Mouse (Mus musculus) midbrain, embryonic 15.5 days (tissue): ENCODE results near the gene Ak8. TPM values are rescaled to one million over a fixed set of nuclear protein-coding genes. Genes with fewer than 3 reads are reported as not detected.

Source experiments
- ATAC-seq: fragments of 200-750 bp; cut with Nextera tagmentation; replicated peaks from 2 replicates; pipeline ENCODE4 v1.8.0; 2017; ENCODE audit warnings: moderate TSS enrichment
- H3K27ac ChIP-seq: fragments of 300-500 bp; sonication (generic); 2 replicates; pipeline ENCODE4 v1.5.1; 2015; ENCODE audit warnings: mild to moderate bottlenecking, inconsistent platforms
- H3K27me3 ChIP-seq: fragments of 300-500 bp; sonication (generic); replicated peaks from 2 replicates; pipeline ENCODE4 v1.6.1; 2015; ENCODE audit warnings: inconsistent platforms
- H3K36me3 ChIP-seq: fragments of 300-500 bp; sonication (generic); replicated peaks from 2 replicates; pipeline ENCODE4 v1.6.1; 2015; ENCODE audit warnings: inconsistent platforms
- H3K4me1 ChIP-seq: fragments of 300-500 bp; sonication (generic); 2 replicates; pipeline ENCODE4 v1.6.1; 2015; ENCODE audit warnings: inconsistent platforms
- H3K4me2 ChIP-seq: fragments of 300-500 bp; sonication (generic); 2 replicates; pipeline ENCODE4 v1.6.1; 2015; ENCODE audit warnings: inconsistent platforms, mild to moderate bottlenecking, moderate library complexity
- H3K4me3 ChIP-seq: fragments of 300-500 bp; sonication (generic); 2 replicates; pipeline ENCODE4 v1.5.1; 2015; ENCODE audit warnings: mild to moderate bottlenecking, inconsistent platforms
- H3K9ac ChIP-seq: fragments of 300-500 bp; sonication (generic); 2 replicates; pipeline ENCODE4 v1.6.1; 2015; ENCODE audit warnings: mild to moderate bottlenecking, inconsistent platforms
- H3K9me3 ChIP-seq: fragments of 300-500 bp; sonication (generic); 2 replicates; pipeline ENCODE4 v1.6.1; 2016; ENCODE audit warnings: inconsistent platforms
- WGBS: fragments of 180-500 bp; shearing (Covaris S2); methylation state at CpG from one replicate; pipeline ENCODE4 v1.1.7; 2015; ENCODE audit warnings: mixed read lengths; 5-methylcytosine and 5-hydroxymethylcytosine counted together
- polyA plus RNA-seq: library from polyadenylated mRNA; unstranded; fragments of >200 nt; fragmentation: Nextera tagmentation; extraction: Ambion mirVana; gene quantifications from 2 replicates; pipeline ENCODE4 v1.2.1, GENCODE M21; 2015

The Ak8 gene
- polyA plus RNA-seq, 1 experiment from 2014 or later = 4.1 TPM

- no peak overlapping the region for H3K27ac ChIP-seq
- no peak overlapping the region for H3K9ac ChIP-seq
- no peaks in the 10 kb centered on the region for H3K36me3 ChIP-seq
- WGBS = 79% methylated on average over 15 of the region's 15 CpGs
- H3K27me3 ChIP-seq = peaks cover 13% of the 10 kb centered on the region
- ATAC-seq = no peak
- H3K4me2 ChIP-seq = no peak overlapping the region
- H3K4me1 ChIP-seq = peaks cover 31% of the 10 kb centered on the region
- no peak overlapping the region for H3K4me3 ChIP-seq
- H3K9me3 ChIP-seq = no peaks in the 10 kb centered on the region
Observed at GRCm38 (mm10) chr2:28746682-28747332, 46.8 kb downstream of the Ak8 start.

- no peak for ATAC-seq
- no peak overlapping the region for H3K27ac ChIP-seq
- H3K36me3 ChIP-seq = no peaks in the 10 kb centered on the region
- H3K9me3 ChIP-seq = no peaks in the 10 kb centered on the region
- H3K4me2 ChIP-seq = no peak overlapping the region
- H3K4me3 ChIP-seq = no peak overlapping the region
- WGBS = 90% methylated on average over 2 of the region's 2 CpGs
- H3K9ac ChIP-seq = no peak overlapping the region
- peaks cover 13% of the 10 kb centered on the region for H3K27me3 ChIP-seq
- H3K4me1 ChIP-seq = peaks cover 34% of the 10 kb centered on the region
Observed at GRCm38 (mm10) chr2:28747705-28748104, 47.7 kb downstream of the Ak8 start.

DNA sequence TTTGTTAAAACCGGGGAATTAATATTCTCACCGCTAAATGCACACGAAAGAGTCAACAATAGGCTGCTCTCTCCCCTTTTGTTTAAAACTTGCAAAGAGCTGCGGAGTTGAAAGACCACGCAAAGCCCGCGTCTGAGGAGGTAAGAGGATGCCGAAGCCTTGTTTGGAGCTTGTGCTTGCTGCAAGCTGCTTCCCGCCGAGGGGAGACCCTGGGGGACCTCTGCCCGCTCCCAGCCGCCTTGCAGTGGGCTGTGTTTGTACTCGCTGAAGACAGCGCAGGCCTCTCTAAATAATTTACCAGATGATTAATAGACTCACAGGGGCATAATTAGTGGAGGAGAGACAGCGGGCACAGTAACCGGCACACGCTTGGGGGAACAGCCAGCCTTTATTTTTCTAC lies 51.2 kb downstream of the Ak8 start:
- under 1% methylated on average over 17 of the region's 17 CpGs for WGBS
- peak overlapping the region; percentile 20; the same call in 1 of the 2 replicates for H3K9ac ChIP-seq
- H3K4me1 ChIP-seq = peaks cover 44% of the 10 kb centered on the region
- ATAC-seq = peak; percentile 68
- no peaks in the 10 kb centered on the region for H3K36me3 ChIP-seq
- H3K4me2 ChIP-seq = peak overlapping the region; percentile 54
- no peaks in the 10 kb centered on the region for H3K9me3 ChIP-seq
- H3K4me3 ChIP-seq = peak overlapping the region; percentile 29
- peak overlapping the region; percentile 73 for H3K27ac ChIP-seq
- peaks cover 34% of the 10 kb centered on the region for H3K27me3 ChIP-seq

DNA sequence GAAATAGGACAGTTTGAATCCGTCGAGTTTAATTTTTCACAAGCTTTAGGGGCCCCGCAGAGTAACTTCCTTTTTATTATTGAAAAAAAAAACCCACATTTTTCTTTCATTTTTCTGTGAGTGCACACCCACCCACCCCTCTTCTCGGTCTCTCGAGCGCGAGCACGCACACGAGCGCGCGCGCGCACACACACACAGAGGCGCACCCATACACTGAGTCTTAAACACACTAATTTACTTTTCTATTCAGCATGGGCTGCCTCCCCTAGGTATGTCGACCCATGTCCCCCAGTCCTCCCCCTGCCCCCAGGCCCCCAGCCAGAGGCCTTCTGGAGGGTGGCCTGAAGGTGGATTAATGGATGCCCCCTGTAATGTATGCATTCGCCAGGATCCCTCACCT lies 51.7 kb downstream of the Ak8 start:
- Histone ChIP-seq H3K27ac (peak overlapping the region; percentile 61), H3K9me3 (no peaks in the 10 kb centered on the region), H3K27me3 (peaks cover 34% of the 10 kb centered on the region), H3K36me3 (no peaks in the 10 kb centered on the region), H3K9ac (peak overlapping the region; percentile 20; the same call in 1 of the 2 replicates), H3K4me2 (peak overlapping the region; percentile 54), H3K4me1 (peaks cover 44% of the 10 kb centered on the region), H3K4me3 (peak overlapping the region; percentile 29)
- ATAC-seq = peak; percentile 32; the same call in 1 of the 2 replicates
- WGBS = 11% methylated on average over 17 of the region's 17 CpGs

- Histone ChIP-seq H3K4me3 (no peak overlapping the region), H3K9ac (peak overlapping the region; percentile 10; the same call in 1 of the 2 replicates), H3K9me3 (no peaks in the 10 kb centered on the region), H3K4me2 (no peak overlapping the region), H3K36me3 (no peaks in the 10 kb centered on the region), H3K27ac (0 out of 2 replicates have a peak overlapping the region, but pooled peaks have one; percentile 41), H3K27me3 (peaks cover 37% of the 10 kb centered on the region), H3K4me1 (peaks cover 44% of the 10 kb centered on the region)
- WGBS = 43% methylated on average over 8 of the region's 8 CpGs
- ATAC-seq = no peak
Observed at GRCm38 (mm10) chr2:28752388-28752787, 52.4 kb downstream of the Ak8 start.

DNA sequence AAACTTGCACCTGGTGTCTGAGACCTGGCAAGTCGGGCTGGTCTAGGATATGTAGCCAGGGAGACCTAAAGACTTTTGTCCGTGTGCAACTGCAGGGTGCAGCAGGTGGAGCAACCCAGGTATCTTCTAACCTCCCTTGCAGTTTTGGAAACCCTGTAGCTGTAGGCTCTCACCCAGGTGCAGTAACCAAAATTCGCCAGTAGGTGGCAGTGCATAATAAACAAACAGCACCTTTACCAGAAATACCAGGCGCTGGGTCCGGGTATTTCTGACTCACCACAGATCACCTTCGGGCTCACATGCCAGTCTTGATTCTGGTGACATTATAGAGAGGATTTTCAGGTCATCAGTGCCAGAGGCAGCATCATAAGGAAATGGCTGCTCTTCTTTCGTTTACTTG lies 55.5 kb downstream of the Ak8 start:
- no peak overlapping the region; the same call in 1 of the 2 replicates for H3K9ac ChIP-seq
- ATAC-seq = no peak
- H3K36me3 ChIP-seq = no peaks in the 10 kb centered on the region
- WGBS = 3% methylated on average over 7 of the region's 7 CpGs
- peaks cover 31% of the 10 kb centered on the region for H3K27me3 ChIP-seq
- H3K4me3 ChIP-seq = no peak overlapping the region
- H3K4me2 ChIP-seq = peak overlapping the region; percentile 15; the same call in 1 of the 2 replicates
- peaks cover 32% of the 10 kb centered on the region for H3K4me1 ChIP-seq
- H3K9me3 ChIP-seq = no peaks in the 10 kb centered on the region
- no peak overlapping the region for H3K27ac ChIP-seq

DNA sequence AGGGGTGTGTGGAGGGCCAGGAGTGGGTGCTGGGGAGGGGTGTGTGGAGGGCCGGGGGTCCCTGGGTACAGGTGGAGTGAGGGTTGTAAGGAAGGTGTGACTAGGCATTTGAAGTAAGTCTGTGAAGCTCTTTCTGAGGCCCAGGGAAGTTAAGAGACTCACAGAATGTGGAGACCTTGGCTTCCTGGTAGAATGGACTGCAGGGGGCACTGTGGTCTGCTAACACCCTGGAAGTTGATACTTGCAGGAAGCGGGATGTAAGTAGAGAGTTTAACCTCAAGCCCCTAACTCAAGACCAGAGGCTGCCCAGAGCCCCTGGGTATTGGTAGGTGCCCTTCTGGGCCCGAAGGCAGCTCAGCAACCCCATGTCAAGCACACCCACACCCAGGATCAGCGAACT lies 56.2 kb downstream of the Ak8 start:
- H3K36me3 ChIP-seq = no peaks in the 10 kb centered on the region
- no peak overlapping the region for H3K4me3 ChIP-seq
- ATAC-seq = no peak
- H3K9ac ChIP-seq = no peak overlapping the region
- no peak overlapping the region for H3K27ac ChIP-seq
- 49% methylated on average over 4 of the region's 4 CpGs for WGBS
- H3K9me3 ChIP-seq = no peaks in the 10 kb centered on the region
- no peak overlapping the region for H3K4me2 ChIP-seq
- H3K4me1 ChIP-seq = peaks cover 25% of the 10 kb centered on the region
- peaks cover 28% of the 10 kb centered on the region for H3K27me3 ChIP-seq

DNA sequence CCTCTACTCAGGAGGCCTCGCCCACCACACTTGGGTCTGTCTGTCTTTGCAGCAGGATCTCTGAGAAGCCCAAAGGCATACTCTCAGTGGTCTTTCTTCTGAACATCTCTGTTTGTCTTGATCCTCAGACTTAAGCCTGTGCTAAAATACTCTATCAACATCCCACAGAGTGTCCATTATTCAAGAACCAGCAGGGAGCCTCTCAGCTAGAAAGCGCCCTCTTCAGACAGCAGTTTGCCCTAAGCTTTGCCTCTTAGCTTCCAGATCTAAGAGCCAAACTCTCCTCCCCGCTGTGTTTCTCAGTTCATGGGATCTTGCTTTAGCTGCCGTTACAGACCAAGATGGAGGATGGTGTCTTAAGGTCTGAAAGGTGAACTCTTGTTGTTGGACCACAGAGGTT lies 59.5 kb downstream of the Ak8 start:
- no peak for ATAC-seq
- 18% methylated on average over 4 of the region's 4 CpGs for WGBS
- H3K36me3 ChIP-seq = no peaks in the 10 kb centered on the region
- H3K27ac ChIP-seq = no peak overlapping the region
- no peak overlapping the region for H3K4me3 ChIP-seq
- H3K27me3 ChIP-seq = peaks cover 18% of the 10 kb centered on the region; the same call in 1 of the 2 replicates
- H3K9ac ChIP-seq = no peak overlapping the region
- H3K9me3 ChIP-seq = no peaks in the 10 kb centered on the region
- peaks cover 5% of the 10 kb centered on the region for H3K4me1 ChIP-seq
- H3K4me2 ChIP-seq = no peak overlapping the region

DNA sequence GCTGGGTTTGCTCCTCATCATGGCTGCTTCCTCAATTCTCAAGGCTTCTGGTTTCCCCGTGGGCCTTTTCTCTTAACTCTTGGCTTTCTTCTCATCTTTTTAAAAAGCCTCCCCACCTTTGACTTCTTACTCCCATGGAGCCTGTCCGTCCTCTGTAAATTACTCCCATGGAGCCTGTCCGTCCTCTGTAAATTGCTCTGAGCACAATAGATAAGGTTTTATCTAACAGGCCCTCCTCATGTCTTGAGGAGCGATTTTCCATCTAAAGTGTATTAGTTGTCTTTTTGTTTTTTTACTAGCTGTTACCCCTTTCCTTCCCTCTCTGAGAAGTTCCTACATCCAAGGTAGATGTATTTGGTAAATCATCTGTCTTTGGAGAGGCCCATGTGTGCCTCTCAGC lies 66.6 kb downstream of the Ak8 start:
- Histone ChIP-seq H3K9me3 (no peaks in the 10 kb centered on the region), H3K27me3 (no peaks in the 10 kb centered on the region), H3K36me3 (no peaks in the 10 kb centered on the region), H3K9ac (no peak overlapping the region), H3K27ac (no peak overlapping the region), H3K4me1 (peaks cover 9% of the 10 kb centered on the region), H3K4me3 (no peak overlapping the region), H3K4me2 (no peak overlapping the region)
- ATAC-seq = no peak
- WGBS = 86% methylated on average over 4 of the region's 4 CpGs

DNA sequence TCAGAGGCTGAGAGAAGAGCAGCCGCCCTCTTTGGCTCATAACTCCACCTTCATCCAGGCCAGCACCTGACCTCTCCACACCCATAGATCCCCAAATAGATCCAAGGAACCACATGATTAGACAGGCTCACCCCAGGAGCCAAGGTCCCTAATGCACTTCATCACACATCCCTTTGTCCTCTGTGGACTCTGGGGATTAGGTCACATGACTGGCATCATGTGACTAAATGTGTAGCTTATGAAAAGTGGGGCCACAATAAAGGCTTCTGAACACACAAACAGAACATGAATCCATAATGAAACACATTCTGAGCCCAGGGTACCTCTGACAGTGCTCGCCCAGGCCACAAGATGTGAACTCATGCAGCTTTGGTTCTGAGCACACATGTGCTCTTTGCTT lies 67.1 kb downstream of the Ak8 start:
- whole genome bisulfite sequencing = 89% methylated on average over 2 of the region's 2 CpGs
- Histone ChIP-seq H3K9ac (no peak overlapping the region), H3K27me3 (no peaks in the 10 kb centered on the region), H3K27ac (no peak overlapping the region), H3K4me1 (peaks cover 9% of the 10 kb centered on the region), H3K9me3 (no peaks in the 10 kb centered on the region), H3K4me3 (no peak overlapping the region), H3K4me2 (no peak overlapping the region), H3K36me3 (no peaks in the 10 kb centered on the region)
- no peak for ATAC-seq

GRCm38 (mm10) chr2:28770697-28771096 lies 70.7 kb downstream of the Ak8 start:
- Histone ChIP-seq H3K4me1 (peaks cover 13% of the 10 kb centered on the region), H3K36me3 (no peaks in the 10 kb centered on the region), H3K9ac (no peak overlapping the region), H3K4me2 (no peak overlapping the region), H3K9me3 (no peaks in the 10 kb centered on the region), H3K4me3 (no peak overlapping the region), H3K27me3 (0 out of 2 replicates have a peak, but pooled peaks cover 3% of the 10 kb centered on the region), H3K27ac (no peak overlapping the region)
- WGBS = 49% methylated on average over 5 of the region's 5 CpGs
- ATAC-seq = no peak

GRCm38 (mm10) chr2:28774073-28774472 lies 74.1 kb downstream of the Ak8 start:
- Histone ChIP-seq H3K27ac (peak overlapping the region; percentile 56; the same call in 1 of the 2 replicates), H3K27me3 (peaks cover 3% of the 10 kb centered on the region; the same call in 1 of the 2 replicates), H3K9ac (no peak overlapping the region), H3K4me3 (no peak overlapping the region), H3K36me3 (no peaks in the 10 kb centered on the region), H3K9me3 (no peaks in the 10 kb centered on the region), H3K4me1 (peaks cover 13% of the 10 kb centered on the region), H3K4me2 (no peak overlapping the region)
- ATAC-seq = peak; percentile 71
- 42% methylated on average over 8 of the region's 8 CpGs for WGBS

GRCm38 (mm10) chr2:28776728-28777127 lies 76.8 kb downstream of the Ak8 start:
- Histone ChIP-seq H3K4me3 (no peak overlapping the region), H3K4me1 (0 out of 2 replicates have a peak, but pooled peaks cover 5% of the 10 kb centered on the region), H3K27ac (no peak overlapping the region), H3K4me2 (no peak overlapping the region), H3K27me3 (peaks cover 3% of the 10 kb centered on the region; the same call in 1 of the 2 replicates), H3K9ac (no peak overlapping the region), H3K9me3 (no peaks in the 10 kb centered on the region), H3K36me3 (no peaks in the 10 kb centered on the region)
- WGBS = 79% methylated on average over 2 of the region's 2 CpGs
- no peak for ATAC-seq
